Mouse (Mus musculus) neural tube, embryonic 12.5 days (tissue): ENCODE data around the gene C530008M17Rik. TPM values are rescaled to one million over a fixed set of nuclear protein-coding genes. Genes with fewer than 3 reads are reported as not detected.

Experiments used
- ATAC-seq: fragments of 200-750 bp; cut with Nextera tagmentation; 2 replicates; pipeline ENCODE4 v1.8.0; 2017; ENCODE audit warnings: low read depth, mild to moderate bottlenecking, moderate TSS enrichment, moderate library complexity; ENCODE audit not compliant: low FRiP score
- H3K27ac ChIP-seq: fragments of 300-500 bp; sonication (generic); 2 replicates; pipeline ENCODE4 v1.5.1; 2016
- H3K27me3 ChIP-seq: fragments of 300-500 bp; sonication (generic); replicated peaks from 2 replicates; pipeline ENCODE4 v1.6.1; 2016; ENCODE audit warnings: mild to moderate bottlenecking
- H3K36me3 ChIP-seq: fragments of 300-500 bp; sonication (generic); 2 replicates; pipeline ENCODE4 v1.6.1; 2016; ENCODE audit warnings: mild to moderate bottlenecking
- H3K4me1 ChIP-seq: fragments of 300-500 bp; sonication (generic); 2 replicates; pipeline ENCODE4 v1.6.1; 2016
- H3K4me2 ChIP-seq: fragments of 300-500 bp; sonication (generic); replicated peaks from 2 replicates; pipeline ENCODE4 v1.6.1; 2016; ENCODE audit warnings: mild to moderate bottlenecking
- H3K4me3 ChIP-seq: fragments of 300-500 bp; sonication (generic); 2 replicates; pipeline ENCODE4 v1.5.1; 2016
- H3K9ac ChIP-seq: fragments of 300-500 bp; sonication (generic); 2 replicates; pipeline ENCODE4 v1.6.1; 2016; ENCODE audit warnings: mild to moderate bottlenecking
- H3K9me3 ChIP-seq: fragments of 300-500 bp; sonication (generic); 2 replicates; pipeline ENCODE4 v1.6.1; 2016; ENCODE audit warnings: mild to moderate bottlenecking
- WGBS: fragments of 180-500 bp; shearing (Covaris S2); methylation state at CpG from one replicate; pipeline ENCODE4 v1.1.7; 2016; 5-methylcytosine and 5-hydroxymethylcytosine counted together
- polyA plus RNA-seq: library from polyadenylated mRNA; unstranded; fragments of >200 nt; fragmentation: Nextera tagmentation; extraction: Ambion mirVana; gene quantifications from 2 replicates; pipeline ENCODE4 v1.2.1, GENCODE M21; 2016

C530008M17Rik gene
- polyA plus RNA-seq, 1 experiment from 2014 or later = 72.6 TPM

DNA sequence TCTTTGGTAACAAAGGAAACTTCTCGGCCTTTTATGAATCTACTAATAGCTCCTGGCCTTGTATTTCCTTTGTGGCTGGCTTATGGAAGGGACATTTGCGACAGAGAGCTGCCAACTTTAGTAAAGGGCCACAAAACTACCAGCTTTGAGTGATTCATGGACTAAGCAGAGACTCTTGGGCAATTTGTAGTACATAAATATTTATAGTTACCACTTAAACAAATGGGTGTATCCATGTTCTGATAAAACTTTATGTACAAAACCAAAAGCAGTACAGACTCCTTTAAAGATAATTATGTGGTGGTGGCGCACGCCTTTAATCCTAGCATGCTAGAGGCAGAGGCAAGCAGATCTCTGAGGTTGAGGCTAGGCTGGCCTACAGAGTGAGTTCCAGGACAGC is 133.6 kb downstream of the C530008M17Rik start:
- no peak overlapping the region for H3K9ac ChIP-seq
- no peak overlapping the region for H3K4me3 ChIP-seq
- peaks cover 29% of the 10 kb centered on the region for H3K36me3 ChIP-seq
- no peaks in the 10 kb centered on the region for H3K4me1 ChIP-seq
- no peak overlapping the region for H3K27ac ChIP-seq
- ATAC-seq = no peak
- WGBS = 89% methylated on average over 4 of the region's 4 CpGs
- H3K4me2 ChIP-seq = no peak overlapping the region
- H3K27me3 ChIP-seq = no peaks in the 10 kb centered on the region
- no peaks in the 10 kb centered on the region for H3K9me3 ChIP-seq

DNA sequence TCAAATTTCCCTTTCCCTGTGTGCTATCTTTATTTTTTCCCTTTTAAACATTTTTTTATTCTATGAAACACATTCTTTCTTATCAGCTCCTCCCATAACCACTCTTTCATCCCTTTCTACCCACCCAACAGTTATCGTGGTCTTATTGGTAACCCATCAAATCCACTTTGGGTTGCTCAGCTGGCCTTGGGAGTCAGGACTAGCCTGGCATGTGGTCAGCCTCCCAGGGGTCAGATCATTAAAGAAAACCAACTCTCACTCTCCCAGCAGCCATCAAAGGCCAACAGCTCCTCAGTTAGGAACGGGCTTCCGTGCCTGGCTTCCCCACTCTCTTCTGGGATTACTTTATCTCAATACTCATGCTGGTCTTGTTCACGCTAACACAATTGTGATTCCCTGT is 135.0 kb downstream of the C530008M17Rik start:
- Histone ChIP-seq H3K27me3 (no peaks in the 10 kb centered on the region), H3K4me3 (no peak overlapping the region), H3K27ac (no peak overlapping the region), H3K4me2 (no peak overlapping the region), H3K4me1 (no peaks in the 10 kb centered on the region), H3K9me3 (no peaks in the 10 kb centered on the region), H3K9ac (no peak overlapping the region), H3K36me3 (peaks cover 29% of the 10 kb centered on the region)
- no peak for ATAC-seq
- 83% methylated on average over 4 of the region's 4 CpGs for WGBS

DNA sequence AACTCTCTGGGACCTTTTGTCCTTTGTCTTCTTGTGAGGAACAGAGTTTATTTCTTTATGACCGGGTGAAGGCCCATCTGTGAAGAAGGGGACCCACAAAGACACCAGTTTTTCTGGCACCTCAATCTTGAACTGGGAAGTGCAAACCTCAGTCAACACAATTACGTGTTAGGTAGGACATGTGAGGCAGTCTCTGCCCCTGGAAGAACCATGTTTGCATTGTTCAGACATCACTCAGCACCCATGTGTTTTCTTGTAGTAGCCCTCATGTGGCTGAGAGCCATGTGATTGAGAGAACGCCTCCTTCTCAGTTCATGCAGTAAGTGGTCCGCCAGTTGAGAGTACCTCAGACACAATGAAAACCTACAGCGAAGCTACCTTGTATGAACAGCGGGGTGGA is 136.4 kb downstream of the C530008M17Rik start:
- WGBS = 88% methylated on average over 6 of the region's 6 CpGs
- no peak for ATAC-seq
- H3K36me3 ChIP-seq = peaks cover 23% of the 10 kb centered on the region
- no peaks in the 10 kb centered on the region for H3K9me3 ChIP-seq
- H3K4me3 ChIP-seq = no peak overlapping the region
- no peak overlapping the region for H3K4me2 ChIP-seq
- no peak overlapping the region for H3K27ac ChIP-seq
- no peaks in the 10 kb centered on the region for H3K27me3 ChIP-seq
- H3K9ac ChIP-seq = no peak overlapping the region
- H3K4me1 ChIP-seq = no peaks in the 10 kb centered on the region

DNA sequence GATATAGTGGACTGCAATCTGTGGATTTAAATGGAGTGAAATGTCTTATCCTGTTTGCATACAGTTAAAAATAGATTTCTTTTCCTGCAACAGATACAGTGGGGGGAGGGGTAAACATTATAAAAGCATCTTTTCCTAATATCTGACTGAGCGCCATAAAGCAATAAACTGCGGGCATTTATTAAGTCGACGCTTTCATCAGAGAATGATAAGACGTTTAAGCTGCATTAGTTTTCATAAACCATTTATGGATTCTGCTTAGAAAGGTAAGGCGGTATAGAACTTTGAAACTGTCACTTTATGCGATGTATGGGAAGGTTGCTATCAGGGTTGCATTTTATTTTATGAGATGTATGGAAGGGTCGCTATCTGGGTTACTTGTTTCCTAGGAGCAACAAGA is 141.7 kb downstream of the C530008M17Rik start:
- Histone ChIP-seq H3K4me3 (no peak overlapping the region), H3K27ac (no peak overlapping the region), H3K9me3 (no peaks in the 10 kb centered on the region), H3K4me2 (no peak overlapping the region), H3K4me1 (no peaks in the 10 kb centered on the region), H3K36me3 (peaks cover 17% of the 10 kb centered on the region), H3K9ac (no peak overlapping the region), H3K27me3 (no peaks in the 10 kb centered on the region)
- no peak for ATAC-seq
- WGBS = 92% methylated on average over 8 of the region's 8 CpGs

GRCm38 (mm10) chr5:76799471-76799870 is 143.2 kb downstream of the C530008M17Rik start:
- Histone ChIP-seq H3K9me3 (no peaks in the 10 kb centered on the region), H3K4me2 (no peak overlapping the region), H3K4me1 (no peaks in the 10 kb centered on the region), H3K27ac (no peak overlapping the region), H3K4me3 (no peak overlapping the region), H3K9ac (no peak overlapping the region), H3K36me3 (peaks cover 8% of the 10 kb centered on the region), H3K27me3 (no peaks in the 10 kb centered on the region)
- WGBS = 81% methylated on average over 10 of the region's 10 CpGs
- ATAC-seq = no peak

DNA sequence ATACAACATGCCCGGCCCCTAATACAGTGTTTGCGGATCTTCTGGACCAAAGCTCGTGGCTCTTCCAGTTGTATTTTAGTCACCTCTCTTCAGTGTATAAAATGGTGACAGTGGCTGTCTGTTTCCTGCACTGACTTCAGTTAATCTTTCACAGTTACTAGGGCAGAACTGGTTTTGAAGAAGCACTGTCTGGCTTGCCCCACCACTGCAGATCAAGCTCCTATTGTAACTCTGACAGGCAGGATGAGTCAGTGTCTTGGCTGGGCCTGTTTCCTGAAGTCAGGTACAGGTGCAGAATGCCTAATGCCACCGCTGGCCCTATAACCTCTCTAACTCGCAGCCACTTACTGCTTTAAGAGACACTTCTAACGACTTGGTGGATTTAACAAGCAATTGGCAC is 152.7 kb downstream of the C530008M17Rik start:
- no peak overlapping the region for H3K9ac ChIP-seq
- H3K4me3 ChIP-seq = no peak overlapping the region
- H3K36me3 ChIP-seq = no peaks in the 10 kb centered on the region; the same call in 1 of the 2 replicates
- ATAC-seq = no peak
- no peaks in the 10 kb centered on the region for H3K4me1 ChIP-seq
- H3K27ac ChIP-seq = no peak overlapping the region
- 88% methylated on average over 6 of the region's 6 CpGs for WGBS
- no peaks in the 10 kb centered on the region for H3K27me3 ChIP-seq
- no peak overlapping the region for H3K4me2 ChIP-seq
- H3K9me3 ChIP-seq = no peaks in the 10 kb centered on the region

DNA sequence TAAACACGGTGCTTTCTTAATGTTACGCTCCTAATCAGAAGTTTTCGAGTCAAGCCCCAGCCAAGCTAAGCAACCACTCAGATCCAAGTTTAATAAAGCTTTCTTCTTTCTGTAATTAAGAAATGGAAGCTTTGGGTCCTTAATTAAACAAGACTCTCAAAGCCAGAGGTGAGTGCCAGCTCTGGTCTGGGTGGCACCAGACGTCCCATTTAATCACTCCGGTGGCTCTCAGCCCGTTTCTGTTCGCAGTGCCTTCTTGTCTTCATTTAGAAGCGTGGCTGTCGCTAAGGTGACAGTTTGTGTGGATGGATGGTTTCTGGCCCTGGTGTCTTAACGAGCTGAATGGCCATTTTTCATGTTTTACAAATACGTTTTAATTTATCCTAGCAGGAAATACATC is 158.7 kb downstream of the C530008M17Rik start:
- Histone ChIP-seq H3K36me3 (peaks cover 6% of the 10 kb centered on the region; the same call in 1 of the 2 replicates), H3K4me3 (no peak overlapping the region), H3K4me1 (peaks cover 5% of the 10 kb centered on the region), H3K27me3 (no peaks in the 10 kb centered on the region), H3K9ac (no peak overlapping the region), H3K9me3 (no peaks in the 10 kb centered on the region), H3K27ac (no peak overlapping the region), H3K4me2 (no peak overlapping the region)
- 62% methylated on average over 11 of the region's 11 CpGs for WGBS
- no peak for ATAC-seq

GRCm38 (mm10) chr5:76815786-76816455 is 159.6 kb downstream of the C530008M17Rik start:
- Histone ChIP-seq H3K36me3 (peaks cover 6% of the 10 kb centered on the region; the same call in 1 of the 2 replicates), H3K9ac (no peak overlapping the region), H3K4me3 (no peak overlapping the region), H3K9me3 (no peaks in the 10 kb centered on the region), H3K27ac (no peak overlapping the region), H3K4me2 (no peak overlapping the region), H3K27me3 (no peaks in the 10 kb centered on the region), H3K4me1 (peaks cover 5% of the 10 kb centered on the region)
- no peak for ATAC-seq
- 68% methylated on average over 13 of the region's 13 CpGs for WGBS

DNA sequence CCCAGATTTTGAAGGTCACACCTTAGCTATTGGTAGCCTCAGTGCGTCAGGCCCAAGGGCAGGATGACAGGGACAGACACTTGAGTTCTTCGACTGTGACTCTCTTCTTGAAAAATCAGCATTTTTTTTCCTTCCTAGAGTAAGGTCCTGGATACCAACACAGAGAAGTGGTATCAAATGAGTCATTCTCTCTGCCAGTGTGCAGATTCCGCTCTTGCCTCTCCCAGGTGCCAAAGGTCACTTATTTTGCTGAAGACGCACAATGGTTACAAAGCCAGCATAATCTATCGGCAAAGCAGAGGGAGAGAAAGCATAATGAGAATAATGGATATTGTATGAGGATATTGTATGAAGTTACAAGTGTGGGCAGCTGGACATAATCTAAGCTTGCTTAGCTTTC is 160.4 kb downstream of the C530008M17Rik start:
- Histone ChIP-seq H3K36me3 (peaks cover 9% of the 10 kb centered on the region; the same call in 1 of the 2 replicates), H3K27me3 (no peaks in the 10 kb centered on the region), H3K27ac (no peak overlapping the region), H3K9me3 (no peaks in the 10 kb centered on the region), H3K9ac (no peak overlapping the region), H3K4me1 (peaks cover 5% of the 10 kb centered on the region), H3K4me2 (no peak overlapping the region), H3K4me3 (no peak overlapping the region)
- 94% methylated on average over 5 of the region's 5 CpGs for WGBS
- no peak for ATAC-seq

- Histone ChIP-seq H3K9me3 (no peaks in the 10 kb centered on the region), H3K4me3 (no peak overlapping the region), H3K27ac (no peak overlapping the region), H3K27me3 (no peaks in the 10 kb centered on the region), H3K36me3 (peaks cover 17% of the 10 kb centered on the region), H3K4me2 (no peak overlapping the region), H3K4me1 (peaks cover 5% of the 10 kb centered on the region), H3K9ac (no peak overlapping the region)
- 94% methylated on average over 15 of the region's 15 CpGs for WGBS
- no peak for ATAC-seq
Observed at GRCm38 (mm10) chr5:76817678-76818077, 161.4 kb downstream of the C530008M17Rik start.

DNA sequence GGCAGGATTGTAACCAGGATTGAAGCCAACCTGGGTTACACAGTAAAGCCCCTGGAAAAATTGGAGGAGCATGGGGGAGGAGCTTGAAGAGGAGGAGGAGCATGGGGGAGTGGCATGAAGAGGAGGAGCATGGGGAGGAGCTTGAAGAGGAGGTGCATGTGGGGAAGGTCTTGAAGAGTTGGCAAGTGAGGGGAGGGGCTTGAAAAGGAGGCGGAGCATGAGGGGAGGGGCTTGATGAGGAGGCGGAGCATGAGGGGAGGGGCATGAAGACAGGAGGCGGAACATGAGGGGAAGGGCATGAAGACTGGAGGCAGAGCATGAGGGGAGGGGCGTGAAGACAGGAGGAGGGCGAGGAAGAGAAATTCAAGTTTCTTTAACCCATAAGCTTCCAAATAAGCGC is 162.5 kb downstream of the C530008M17Rik start:
- Histone ChIP-seq H3K9me3 (no peaks in the 10 kb centered on the region), H3K4me2 (no peak overlapping the region), H3K9ac (no peak overlapping the region), H3K4me1 (peaks cover 5% of the 10 kb centered on the region), H3K36me3 (peaks cover 21% of the 10 kb centered on the region), H3K27ac (no peak overlapping the region), H3K4me3 (no peak overlapping the region), H3K27me3 (no peaks in the 10 kb centered on the region)
- WGBS = 88% methylated on average over 6 of the region's 6 CpGs
- no peak for ATAC-seq

DNA sequence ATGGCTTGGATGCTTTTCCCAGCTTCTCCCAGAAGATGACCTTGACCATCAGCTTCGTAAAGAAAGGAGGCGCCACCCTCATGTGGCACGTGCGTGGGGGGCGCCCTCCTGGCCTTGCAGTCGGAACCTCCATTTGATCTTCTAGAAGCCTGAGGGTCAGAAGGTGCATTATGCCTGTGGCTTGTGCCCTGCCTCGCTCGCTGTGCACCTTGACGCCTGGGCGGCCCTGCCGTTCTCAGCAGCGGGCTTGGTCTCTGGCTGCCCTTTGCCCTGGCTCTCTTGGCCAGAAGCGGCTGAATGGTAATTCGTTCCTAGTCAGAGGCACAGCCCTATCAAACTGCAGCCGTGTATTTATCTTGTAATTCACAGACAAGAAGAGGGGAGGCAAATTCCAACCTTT is 165.8 kb downstream of the C530008M17Rik start:
- H3K4me2 ChIP-seq = no peak overlapping the region
- WGBS = 88% methylated on average over 15 of the region's 15 CpGs
- no peak for ATAC-seq
- H3K4me3 ChIP-seq = no peak overlapping the region
- no peaks in the 10 kb centered on the region for H3K27me3 ChIP-seq
- no peaks in the 10 kb centered on the region for H3K9me3 ChIP-seq
- H3K9ac ChIP-seq = no peak overlapping the region
- no peak overlapping the region for H3K27ac ChIP-seq
- H3K36me3 ChIP-seq = peaks cover 21% of the 10 kb centered on the region
- H3K4me1 ChIP-seq = 0 out of 2 replicates have a peak, but pooled peaks cover 1% of the 10 kb centered on the region
